Mouse (Mus musculus) C2C12 (cell line): ENCODE results near the gene Rogdi. TPM values are rescaled to one million over a fixed set of nuclear protein-coding genes. Genes with fewer than 3 reads are reported as not detected.

ENCODE experiments used
- H3K27me3 ChIP-seq: one replicate; pipeline ENCODE4 v1.6.1; 2011; ENCODE audit not compliant: control insufficient read depth, insufficient read depth, insufficient read length
- H3K36me3 ChIP-seq: one replicate; pipeline ENCODE4 v1.6.1; 2011; ENCODE audit not compliant: control insufficient read depth, insufficient read depth
- H3K4me3 ChIP-seq: one replicate; pipeline ENCODE4 v1.5.1; 2011; ENCODE audit warnings: mild to moderate bottlenecking, control low read depth; ENCODE audit not compliant: poor library complexity, insufficient read depth, severe bottlenecking
- H3K79me2 ChIP-seq: one replicate; pipeline ENCODE4 v1.6.1; 2011; ENCODE audit not compliant: control insufficient read depth, insufficient read depth
- H3K79me3 ChIP-seq: one replicate; pipeline ENCODE4 v1.6.1; 2011; ENCODE audit warnings: low read depth, control low read depth
- H3ac ChIP-seq: one replicate; pipeline ENCODE3; 2011; ENCODE audit warnings: low read depth; ENCODE audit not compliant: control insufficient read depth, insufficient read length
- CEBPB ChIP-seq: IDR thresholded peaks from one replicate; pipeline ENCODE4 v1.6.1; 2011; ENCODE audit warnings: low read depth, mild to moderate bottlenecking, control low read depth, moderate library complexity
- CTCF ChIP-seq: IDR thresholded peaks from one replicate; pipeline ENCODE4 v1.5.1; 2011; ENCODE audit not compliant: control insufficient read depth, insufficient read depth, insufficient read length
- FOSL1 ChIP-seq: IDR thresholded peaks from one replicate; pipeline ENCODE4 v1.8.0; 2011; ENCODE audit warnings: mild to moderate bottlenecking, low read length; ENCODE audit not compliant: poor library complexity, insufficient read depth, severe bottlenecking
- MAX ChIP-seq: IDR thresholded peaks from one replicate; pipeline ENCODE4 v1.6.1; 2011; ENCODE audit warnings: mild to moderate bottlenecking, control low read depth
- MYOD1 ChIP-seq: IDR thresholded peaks from one replicate; pipeline ENCODE4 v1.6.1; 2011; ENCODE audit warnings: low read depth; ENCODE audit not compliant: control insufficient read depth, insufficient read length
- MYOG ChIP-seq: IDR thresholded peaks from one replicate; pipeline ENCODE4 v1.6.1; 2011; ENCODE audit not compliant: control insufficient read depth, insufficient read length; ENCODE audit errors: extremely low read depth
- USF1 ChIP-seq: IDR thresholded peaks from one replicate; pipeline ENCODE4 v1.6.1; 2011; ENCODE audit warnings: low read depth, mild to moderate bottlenecking, control low read depth, moderate library complexity
- polyA plus RNA-seq: library from polyadenylated mRNA; unstranded; fragments of >200 nt; fragmentation: generic; extraction: Trizol; gene quantifications from one replicate; pipeline ENCODE4 v1.2.1, GENCODE M21; 2012; ENCODE audit warnings: missing spikeins

The Rogdi gene
- polyA plus RNA-seq, 1 experiment = 16.7 TPM

GRCm38 (mm10) chr16:5012036-5013005 is 1.0 kb downstream of the Rogdi start:
- peak overlapping the region; percentile 34 for H3K4me3 ChIP-seq
- no peaks in the 10 kb centered on the region for H3K79me2 ChIP-seq
- no peaks in the 10 kb centered on the region for H3K27me3 ChIP-seq
- H3ac ChIP-seq = peak overlapping the region; percentile 32
- no peaks in the 10 kb centered on the region for H3K79me3 ChIP-seq
- peaks cover 28% of the 10 kb centered on the region for H3K36me3 ChIP-seq
- TF ChIP-seq USF1 (no peak), CEBPB (no peak), MYOD1 (no peak), FOSL1 (no peak), CTCF (no peak), MAX (no peak), MYOG (no peak)

DNA sequence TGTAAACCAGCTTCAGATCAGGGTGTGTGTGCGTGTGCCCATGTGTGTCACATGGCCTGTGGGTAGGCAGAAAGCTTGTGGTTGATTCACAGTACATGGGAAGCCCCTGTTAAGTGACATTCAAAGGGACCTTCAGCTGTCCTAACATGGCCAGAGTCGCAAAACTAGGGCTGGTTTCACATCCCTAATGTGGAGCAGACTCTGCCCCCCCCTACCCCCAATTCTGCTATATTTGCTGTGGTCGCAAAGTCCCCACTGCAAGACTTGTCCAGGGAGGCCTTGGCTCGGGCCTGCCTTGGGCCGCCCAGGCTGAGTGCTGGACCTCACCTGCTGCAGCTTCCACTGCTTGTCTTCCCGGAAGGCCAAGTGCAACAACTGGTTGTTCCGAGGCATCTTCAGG is 2.1 kb downstream of the Rogdi start:
- Histone ChIP-seq H3K27me3 (no peaks in the 10 kb centered on the region), H3K36me3 (peaks cover 20% of the 10 kb centered on the region), H3K79me2 (no peaks in the 10 kb centered on the region), H3K4me3 (no peak overlapping the region), H3ac (no peak overlapping the region), H3K79me3 (no peaks in the 10 kb centered on the region)
- TF ChIP-seq MAX = no peak
- TF ChIP-seq MYOD1 = no peak
- TF ChIP-seq CTCF = no peak
- no peak for TF ChIP-seq FOSL1
- no peak for TF ChIP-seq USF1
- TF ChIP-seq CEBPB = no peak
- no peak for TF ChIP-seq MYOG

GRCm38 (mm10) chr16:5010371-5010935 is 2.9 kb downstream of the Rogdi start:
- Histone ChIP-seq H3K4me3 (no peak overlapping the region), H3K27me3 (no peaks in the 10 kb centered on the region), H3K79me2 (no peaks in the 10 kb centered on the region), H3K36me3 (peaks cover 13% of the 10 kb centered on the region), H3ac (no peak overlapping the region), H3K79me3 (no peaks in the 10 kb centered on the region)
- no peak for TF ChIP-seq MAX
- no peak for TF ChIP-seq CEBPB
- TF ChIP-seq MYOG = no peak
- no peak for TF ChIP-seq FOSL1
- TF ChIP-seq CTCF = no peak
- no peak for TF ChIP-seq MYOD1
- no peak for TF ChIP-seq USF1

DNA sequence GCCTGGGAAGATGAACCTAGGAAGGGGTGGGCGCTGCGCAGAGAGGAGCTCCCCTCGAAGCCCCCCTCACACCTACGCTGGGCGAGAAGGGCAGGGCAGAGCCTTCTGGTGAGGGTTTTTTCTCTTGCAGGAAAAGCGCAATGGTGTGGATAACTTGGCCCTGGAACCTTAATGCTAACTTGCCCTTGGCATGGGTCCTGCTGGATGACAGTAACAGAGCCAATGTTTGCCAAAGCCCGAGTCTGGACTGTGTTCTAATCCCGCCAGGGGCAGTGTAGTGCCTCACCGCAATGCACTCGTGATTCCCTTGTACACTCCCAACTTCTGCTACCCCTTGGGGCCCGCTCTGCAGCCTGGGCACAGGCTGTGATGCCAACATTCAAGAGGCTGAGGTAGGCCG is 5.3 kb downstream of the Rogdi start:
- Histone ChIP-seq H3K27me3 (no peaks in the 10 kb centered on the region), H3K36me3 (no peaks in the 10 kb centered on the region), H3K79me3 (no peaks in the 10 kb centered on the region), H3K4me3 (no peak overlapping the region), H3ac (no peak overlapping the region), H3K79me2 (no peaks in the 10 kb centered on the region)
- TF ChIP-seq MYOG (no peak), USF1 (no peak), MAX (no peak)

DNA sequence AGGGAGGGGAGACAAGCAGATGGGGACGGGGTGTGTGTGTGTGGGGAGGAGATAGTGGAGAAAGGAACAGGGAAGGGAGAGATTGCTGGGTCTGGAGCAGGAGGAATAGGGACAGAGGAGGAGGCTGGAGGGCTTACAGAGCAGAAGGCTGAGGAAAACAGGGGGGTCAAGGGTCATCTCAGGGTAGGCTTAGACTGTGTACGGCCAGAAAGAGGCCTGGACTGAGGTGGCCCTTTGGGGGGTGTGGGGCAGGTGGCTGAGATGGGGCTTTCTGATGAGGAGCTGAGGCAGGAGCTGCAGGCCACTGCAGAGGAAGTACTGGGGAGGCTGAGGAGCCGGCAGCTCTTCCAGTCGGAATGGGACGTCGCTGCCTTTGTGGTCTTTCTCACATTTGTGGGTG is 5.9 kb downstream of the Rogdi start:
- H3K4me3 ChIP-seq = no peak overlapping the region

GRCm38 (mm10) chr16:5007067-5007466 is 6.3 kb downstream of the Rogdi start, which contains the start of gene Smim22:
Gene Smim22 (plus strand): TSS chr16:5007288.
- Histone ChIP-seq H3K79me3 (no peaks in the 10 kb centered on the region), H3ac (no peak within 1 kb of the TSS), H3K79me2 (no peaks in the 10 kb centered on the region), H3K36me3 (no peaks in the 10 kb centered on the region), H3K27me3 (no peaks in the 10 kb centered on the region), H3K4me3 (no peak within 1 kb of the TSS)
- TF ChIP-seq FOSL1 (no peak), MYOD1 (no peak), CEBPB (no peak), MAX (no peak), MYOG (no peak), USF1 (no peak), CTCF (no peak)

More for the DNA sequence above, 5.9 kb downstream of the Rogdi start:
- no peaks in the 10 kb centered on the region for H3K79me3 ChIP-seq
- no peaks in the 10 kb centered on the region for H3K79me2 ChIP-seq
- no peak overlapping the region for H3ac ChIP-seq
- H3K36me3 ChIP-seq = no peaks in the 10 kb centered on the region
- H3K27me3 ChIP-seq = no peaks in the 10 kb centered on the region
- no peak for TF ChIP-seq FOSL1
- no peak for TF ChIP-seq CTCF
- no peak for TF ChIP-seq MYOD1
- TF ChIP-seq CEBPB = no peak
- TF ChIP-seq USF1 = no peak
- TF ChIP-seq MAX = no peak
- no peak for TF ChIP-seq MYOG
